Comparison of ENCODE assay signal across 8 mouse cellular contexts in the genomic region with DNA sequence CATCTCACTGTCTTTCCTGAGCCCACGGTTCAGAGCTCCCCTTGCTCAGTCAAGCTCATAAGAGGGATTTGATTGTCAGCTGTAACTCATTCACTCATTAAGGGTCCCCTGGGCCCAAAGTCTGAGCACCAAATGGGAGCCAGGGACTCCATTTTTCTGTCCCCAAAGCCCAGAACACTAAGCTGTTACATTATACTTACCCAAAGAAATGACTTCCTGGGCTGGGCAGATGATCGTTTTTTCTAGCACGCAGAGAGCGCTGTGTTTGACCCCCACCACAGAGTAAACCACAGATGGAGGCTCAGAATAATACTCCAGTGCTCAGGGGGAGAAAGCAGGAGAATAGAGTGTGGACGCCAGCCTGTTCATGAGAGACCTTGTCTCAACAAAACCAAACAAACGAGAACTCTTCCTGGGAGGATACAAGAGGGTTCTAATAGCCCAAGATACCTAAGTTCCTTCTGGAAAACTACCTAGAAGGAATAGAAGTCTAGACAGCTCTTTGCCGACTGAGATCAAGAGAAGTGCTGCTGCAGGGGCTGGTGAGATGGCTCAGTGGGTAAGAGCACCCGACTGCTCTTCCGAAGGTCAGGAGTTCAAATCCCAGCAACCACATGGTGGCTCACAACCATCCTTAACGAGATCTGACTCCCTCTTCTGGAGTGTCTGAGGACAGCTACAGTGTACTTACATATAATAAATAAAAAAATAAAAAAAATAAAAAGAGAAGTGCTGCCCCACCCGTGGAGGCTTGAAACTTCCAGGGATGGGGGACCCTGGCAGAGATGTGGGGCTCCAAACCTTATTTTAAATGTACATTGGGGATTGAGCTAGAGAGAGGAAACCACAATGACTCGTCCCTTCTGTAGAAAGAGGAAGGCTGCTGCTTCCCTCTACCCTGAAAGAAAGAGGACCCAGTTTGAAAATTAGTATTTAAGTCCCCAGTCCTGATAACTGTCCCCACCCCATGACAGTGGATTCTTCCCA. TPM values are rescaled to one million over a fixed set of nuclear protein-coding genes. Genes with fewer than 3 reads are reported as not detected.
DNase-seq lines count a peak whose midpoint lies in the region; ATAC-seq and TF ChIP-seq lines count a peak whose summit lies in the region.

No protein-coding gene starts in this region.

- TF ChIP-seq CTCF in ES-Bruce4 (IDR thresholded peaks at IDR 0.05; ENCODE audit: low read depth, low read length) = no peak

- H3K9me3 ChIP-seq in ES-Bruce4 (replicated peaks; ENCODE audit: control insufficient read depth, insufficient read depth, low read length, poor library complexity, severe bottlenecking) = no peaks in the 10 kb centered on the region
- H3K9me3 ChIP-seq in midbrain, embryonic 10.5 days (replicated peaks) = no peaks in the 10 kb centered on the region

- no peak for TF ChIP-seq EP300 in ES-Bruce4 (IDR thresholded peaks at IDR 0.05; ENCODE audit: insufficient read depth, low read depth, low read length)

- H3K9ac ChIP-seq in ES-Bruce4 (ENCODE audit: low read depth, poor library complexity, severe bottlenecking) = peak overlapping the region; percentile 82

- H3K4me3 ChIP-seq in ES-Bruce4 (ENCODE audit: low read depth, low read length) = peak overlapping the region; percentile 67
- H3K4me3 ChIP-seq in midbrain, embryonic 10.5 days = peak overlapping the region; percentile 69

- intact Hi-C loops in heart, postnatal 25 days (cut with DNase I) = loop anchor here (2.0 to 5.0 kb wide), 2 partner anchors 26 to 35 kb away; no protein-coding TSS in a partner anchor

- no peaks in the 10 kb centered on the region for H3K27me3 ChIP-seq in ES-Bruce4 (ENCODE audit: control insufficient read depth, insufficient read depth, low read length, poor library complexity, severe bottlenecking)
- H3K27me3 ChIP-seq in midbrain, embryonic 10.5 days (ENCODE audit: low read depth, poor library complexity, severe bottlenecking) = peaks cover 49% of the 10 kb centered on the region

- H3K27ac ChIP-seq in ES-Bruce4 (ENCODE audit: insufficient read depth, low read length) = no peak overlapping the region
- H3K27ac ChIP-seq in midbrain, embryonic 10.5 days (replicated peaks) = peak overlapping the region; percentile 79

- H3K4me1 ChIP-seq in ES-Bruce4 (ENCODE audit: control insufficient read depth, insufficient read depth, low read length) = no peaks in the 10 kb centered on the region
- H3K4me1 ChIP-seq in midbrain, embryonic 10.5 days = peaks cover 38% of the 10 kb centered on the region

- WGBS in midbrain, embryonic 10.5 days = 62% methylated on average over 12 of the region's 12 CpGs

- no peaks in the 10 kb centered on the region for H3K36me3 ChIP-seq in ES-Bruce4 (ENCODE audit: control insufficient read depth, insufficient read depth, low read length, poor library complexity, severe bottlenecking)
- H3K36me3 ChIP-seq in midbrain, embryonic 10.5 days = no peaks in the 10 kb centered on the region

- peak; percentile 51 to 68 for ATAC-seq in hematopoietic stem cell, adult 5-6 weeks (replicated peaks in 1 of 2; ENCODE audit: insufficient read depth in 1 of 2, low FRiP score in 2 of 2, low TSS enrichment in 1 of 2, low read depth in 1 of 2, poor library complexity in 2 of 2, severe bottlenecking in 2 of 2)

- no peak for TF ChIP-seq POLR2A in ES-Bruce4 (IDR thresholded peaks at IDR 0.05; ENCODE audit: insufficient read depth, low read length)

- peak; percentile 90 for DNase-seq in heart, adult 11 months
- DNase-seq in heart, postnatal 25 days (ENCODE audit: low spot score) = no peak
- no peak for DNase-seq in midbrain, embryonic 10.5 days (ENCODE audit: low spot score)
- no peak for DNase-seq in right cerebral cortex, adult 18-20 months
- DNase-seq in embryo, embryonic 10.5 days (ENCODE audit: low spot score) = no peak
- no peak for DNase-seq in natural killer cell, adult 2 months (ENCODE audit: low spot score in 2 of 2)

RNA-seq across cellular contexts. Expression of a gene that starts 1.0 kb away (rescaled TPM):
- 10 to 100 TPM; 11.4 to 13.4 TPM for total RNA-seq in heart, postnatal 25 days (2021)
- polyA plus RNA-seq in ES-Bruce4 (2011; ENCODE audit: insufficient read depth, insufficient read length, low read depth, missing spikeins) = 46.3 and 47.5 TPM in 2 replicates
- total RNA-seq in hematopoietic stem cell, adult 5-6 weeks (2017) = 98.0 and 125 TPM in 2 replicates
- 20.8 and 23.2 TPM in 2 replicates for polyA plus RNA-seq in midbrain, embryonic 10.5 days (2016; fragmentation: Nextera tagmentation; extraction: Ambion mirVana)

RNA-seq across cellular contexts. Expression of a gene that starts 27.1 kb away (rescaled TPM):
- total RNA-seq in heart, postnatal 25 days (2021) = 1 to 10 TPM; 6.8 to 7.9 TPM
- 17.0 and 18.1 TPM in 2 replicates for polyA plus RNA-seq in ES-Bruce4 (2011; ENCODE audit: insufficient read depth, insufficient read length, low read depth, missing spikeins)
- 15.7 and 19.7 TPM in 2 replicates for total RNA-seq in hematopoietic stem cell, adult 5-6 weeks (2017)
- polyA plus RNA-seq in midbrain, embryonic 10.5 days (2016; fragmentation: Nextera tagmentation; extraction: Ambion mirVana) = 14.8 and 15.3 TPM in 2 replicates
